Mouse (Mus musculus) embryonic fibroblast, embryonic 13.5 days (primary cell): ENCODE measurements around the gene Hist1h4b.

Source experiments
- CTCF ChIP-seq: IDR thresholded peaks from 2 replicates; pipeline ENCODE4 v1.5.1; 2011; ENCODE audit warnings: mild to moderate bottlenecking, control low read depth, low read length, moderate library complexity, borderline replicate concordance; ENCODE audit not compliant: insufficient read depth
- POLR2A ChIP-seq: IDR thresholded peaks from 2 replicates; pipeline ENCODE4 v1.6.1; 2011; ENCODE audit warnings: low read depth, mild to moderate bottlenecking, control low read depth, low read length, moderate library complexity

DNA sequence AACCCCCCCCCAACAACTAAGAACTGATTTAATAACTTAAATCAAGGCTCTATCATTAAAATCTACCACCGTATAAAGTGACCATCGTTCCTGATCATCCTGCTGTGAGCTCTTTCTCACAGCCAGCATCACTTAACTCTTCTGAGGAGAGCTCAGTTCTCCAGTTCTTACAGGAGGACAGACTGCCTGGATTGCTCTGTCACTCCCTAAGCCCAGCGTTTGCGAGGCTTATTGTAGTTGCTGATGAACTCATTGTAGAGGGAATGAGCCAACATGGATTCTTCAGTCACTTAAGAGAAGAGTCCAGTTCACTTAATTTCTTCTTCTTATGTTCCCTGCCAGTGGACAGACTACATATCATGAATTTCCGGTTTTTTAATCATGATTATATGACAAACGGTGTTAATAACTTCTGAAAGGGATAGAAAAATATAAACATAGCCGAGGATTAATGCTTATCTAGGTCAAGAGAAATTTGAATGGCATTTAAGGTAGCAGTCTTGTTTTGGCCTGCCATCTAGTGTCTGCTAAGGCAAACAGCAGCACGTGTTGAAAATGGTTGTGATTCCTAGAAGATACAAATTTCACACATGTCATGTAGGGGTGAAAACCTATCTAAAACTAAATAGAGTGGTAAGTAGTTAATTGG lies 24.5 kb upstream of the Hist1h4b start:
- TF ChIP-seq CTCF (no peak), POLR2A (no peak)
